Mouse (Mus musculus): Measurements from ENCODE around the gene Mroh2a. TPM values are rescaled to one million over a fixed set of nuclear protein-coding genes. Genes with fewer than 3 reads are reported as not detected.
A peak's percentile ranks its signal among the peaks of the same experiment; 100 is the strongest.
"Not testable (repeated sequence)": the region's sequence is repeated elsewhere in the genome, so short reads cannot be mapped to it uniquely, and the experiment has no call there.

Mroh2a gene
- total and polyA plus RNA-seq, 2 experiments: 0.82 to 1.0 TPM

DNA sequence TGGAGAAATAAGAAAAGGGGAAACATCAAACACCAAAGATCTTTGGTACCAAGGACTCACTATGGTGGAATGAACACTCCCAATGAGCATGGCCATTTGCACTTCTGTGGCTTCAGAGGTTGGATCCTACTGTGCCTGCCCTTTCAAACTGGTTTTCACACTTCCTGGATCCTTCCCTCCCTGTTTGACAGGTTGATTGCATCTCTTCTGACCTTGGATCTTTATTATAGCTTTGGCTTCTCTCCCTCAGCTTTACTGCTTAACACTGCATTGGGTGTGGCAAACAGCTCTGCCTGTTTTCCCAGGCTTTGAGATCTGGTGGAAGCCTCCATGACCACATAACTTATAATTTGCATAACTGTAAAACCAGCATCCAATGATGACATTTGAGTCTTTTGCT, 6.5 kb upstream of the Mroh2a start:
- Histone ChIP-seq H3K27me3 (ENCODE audit: control insufficient read depth, insufficient read depth, low read length) (no peaks in the 10 kb centered on the region), H3K9ac (ENCODE audit: low read depth, low read length) (no peak overlapping the region), H3K4me3 (ENCODE audit: insufficient read depth, low read depth, low read length) (no peak overlapping the region), H3K27ac (replicated peaks; ENCODE audit: insufficient read depth, low read depth, low read length) (no peak overlapping the region), H3K4me1 (ENCODE audit: control insufficient read depth, insufficient read depth, low read length) (peaks cover 2% of the 10 kb centered on the region; the same call in 1 of the 2 replicates), H3K79me2 (ENCODE audit: control insufficient read depth, insufficient read depth, low read length) (no peaks in the 10 kb centered on the region), H3K36me3 (ENCODE audit: control insufficient read depth, insufficient read depth, low read length) (peaks cover 22% of the 10 kb centered on the region)
- TF ChIP-seq POLR2A (IDR thresholded peaks at IDR 0.05; ENCODE audit: extremely low read depth, insufficient read depth, low read length): no peak
- no peak for TF ChIP-seq CTCF (IDR thresholded peaks at IDR 0.05; ENCODE audit: low read depth, low read length)
- peak; percentile 53 for DNase-seq (ENCODE audit: extremely low read depth, low read depth, low spot score)

DNA sequence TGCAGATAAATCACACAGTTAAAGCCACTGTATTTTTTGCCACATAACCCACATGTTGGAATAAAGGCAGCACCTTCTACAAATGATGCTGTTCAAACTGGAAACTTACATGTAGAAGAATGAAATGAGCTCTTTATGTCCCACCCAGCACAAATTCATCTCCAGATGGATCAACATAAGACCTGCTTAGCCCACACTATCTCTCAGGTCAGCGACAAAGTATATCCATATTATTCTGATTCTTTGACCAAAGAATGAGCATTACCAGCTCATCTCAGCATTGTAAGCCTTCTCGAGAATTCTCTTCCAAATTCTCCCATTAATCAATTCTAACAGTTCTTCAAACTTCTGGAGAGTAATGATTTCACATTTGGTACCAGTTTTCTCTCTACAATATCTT, 4.6 kb upstream of the Mroh2a start:
- H3K79me2 ChIP-seq (ENCODE audit: control insufficient read depth, insufficient read depth, low read length): no peaks in the 10 kb centered on the region
- peaks cover 5% of the 10 kb centered on the region for H3K36me3 ChIP-seq (ENCODE audit: control insufficient read depth, insufficient read depth, low read length)
- no peak overlapping the region for H3K27ac ChIP-seq (replicated peaks; ENCODE audit: insufficient read depth, low read depth, low read length)
- H3K4me3 ChIP-seq (ENCODE audit: insufficient read depth, low read depth, low read length): no peak overlapping the region
- H3K9ac ChIP-seq (ENCODE audit: low read depth, low read length): no peak overlapping the region
- H3K27me3 ChIP-seq (ENCODE audit: control insufficient read depth, insufficient read depth, low read length): no peaks in the 10 kb centered on the region
- DNase-seq (ENCODE audit: extremely low read depth, low read depth, low spot score): no peak
- no peak for TF ChIP-seq POLR2A (IDR thresholded peaks at IDR 0.05; ENCODE audit: extremely low read depth, insufficient read depth, low read length)
- no peak for TF ChIP-seq CTCF (IDR thresholded peaks at IDR 0.05; ENCODE audit: low read depth, low read length)
- WGBS: 52% methylated on average over 2 of the region's 2 CpGs
- peaks cover 2% of the 10 kb centered on the region; the same call in 1 of the 2 replicates for H3K4me1 ChIP-seq (ENCODE audit: control insufficient read depth, insufficient read depth, low read length)

- H3K79me2 ChIP-seq (ENCODE audit: control insufficient read depth, insufficient read depth, low read length); H3K4me1 ChIP-seq (ENCODE audit: control insufficient read depth, insufficient read depth, low read length); H3K27me3 ChIP-seq (ENCODE audit: control insufficient read depth, insufficient read depth, low read length): not testable (repeated sequence)
Observed at GRCm38 (mm10) chr1:88223011-88223515, 3.7 kb upstream of the Mroh2a start.

GRCm38 (mm10) chr1:88223591-88223990, 3.2 kb upstream of the Mroh2a start:
- H3K4me1 ChIP-seq (ENCODE audit: control insufficient read depth, insufficient read depth, low read length): peaks cover 2% of the 10 kb centered on the region; the same call in 1 of the 2 replicates
- WGBS: 45% methylated on average over 1 of the region's 1 CpGs
- no peaks in the 10 kb centered on the region for H3K79me2 ChIP-seq (ENCODE audit: control insufficient read depth, insufficient read depth, low read length)
- H3K27me3 ChIP-seq (ENCODE audit: control insufficient read depth, insufficient read depth, low read length): no peaks in the 10 kb centered on the region
- H3K36me3 ChIP-seq (ENCODE audit: control insufficient read depth, insufficient read depth, low read length): no peaks in the 10 kb centered on the region
- no peak overlapping the region for H3K9ac ChIP-seq (ENCODE audit: low read depth, low read length)
- no peak overlapping the region for H3K4me3 ChIP-seq (ENCODE audit: insufficient read depth, low read depth, low read length)
- TF ChIP-seq CTCF (IDR thresholded peaks at IDR 0.05; ENCODE audit: low read depth, low read length) (no peak), POLR2A (IDR thresholded peaks at IDR 0.05; ENCODE audit: extremely low read depth, insufficient read depth, low read length) (no peak)
- DNase-seq (ENCODE audit: extremely low read depth, low read depth, low spot score): peak; percentile 72
- no peak overlapping the region for H3K27ac ChIP-seq (replicated peaks; ENCODE audit: insufficient read depth, low read depth, low read length)

More at GRCm38 (mm10) chr1:88223011-88223515, 3.7 kb upstream of the Mroh2a start:
- H3K4me3 ChIP-seq (ENCODE audit: insufficient read depth, low read depth, low read length); H3K27ac ChIP-seq (replicated peaks; ENCODE audit: insufficient read depth, low read depth, low read length); H3K36me3 ChIP-seq (ENCODE audit: control insufficient read depth, insufficient read depth, low read length); DNase-seq (ENCODE audit: extremely low read depth, low read depth, low spot score); H3K9ac ChIP-seq (ENCODE audit: low read depth, low read length): not testable (repeated sequence)

- H3K4me1 ChIP-seq (ENCODE audit: control insufficient read depth, insufficient read depth, low read length): peaks cover 2% of the 10 kb centered on the region; the same call in 1 of the 2 replicates
Observed at GRCm38 (mm10) chr1:88224029-88224776, 2.6 kb upstream of the Mroh2a start.

GRCm38 (mm10) chr1:88225301-88225700, 1.5 kb upstream of the Mroh2a start:
- not testable (repeated sequence) for H3K27me3 ChIP-seq (ENCODE audit: control insufficient read depth, insufficient read depth, low read length); H3K4me3 ChIP-seq (ENCODE audit: insufficient read depth, low read depth, low read length); H3K79me2 ChIP-seq (ENCODE audit: control insufficient read depth, insufficient read depth, low read length); H3K36me3 ChIP-seq (ENCODE audit: control insufficient read depth, insufficient read depth, low read length); H3K9ac ChIP-seq (ENCODE audit: low read depth, low read length); DNase-seq (ENCODE audit: extremely low read depth, low read depth, low spot score); H3K4me1 ChIP-seq (ENCODE audit: control insufficient read depth, insufficient read depth, low read length)
- 19% methylated on average over 2 of the region's 2 CpGs for WGBS
- H3K27ac ChIP-seq (replicated peaks; ENCODE audit: insufficient read depth, low read depth, low read length): peak overlapping the region; percentile 13; the same call in 1 of the 2 replicates

More at GRCm38 (mm10) chr1:88224029-88224776, 2.6 kb upstream of the Mroh2a start:
- Histone ChIP-seq H3K9ac (ENCODE audit: low read depth, low read length) (no peak overlapping the region), H3K79me2 (ENCODE audit: control insufficient read depth, insufficient read depth, low read length) (no peaks in the 10 kb centered on the region), H3K4me3 (ENCODE audit: insufficient read depth, low read depth, low read length) (no peak overlapping the region), H3K36me3 (ENCODE audit: control insufficient read depth, insufficient read depth, low read length) (no peaks in the 10 kb centered on the region), H3K27me3 (ENCODE audit: control insufficient read depth, insufficient read depth, low read length) (no peaks in the 10 kb centered on the region), H3K27ac (replicated peaks; ENCODE audit: insufficient read depth, low read depth, low read length) (no peak overlapping the region)
- WGBS: 19% methylated on average over 2 of the region's 2 CpGs
- DNase-seq (ENCODE audit: extremely low read depth, low read depth, low spot score): peak; percentile 100
- TF ChIP-seq POLR2A (IDR thresholded peaks at IDR 0.05; ENCODE audit: extremely low read depth, insufficient read depth, low read length) (no peak), CTCF (IDR thresholded peaks at IDR 0.05; ENCODE audit: low read depth, low read length) (no peak)

Data from liver, adult 2 months (tissue).